Mouse (Mus musculus) heart, postnatal 10 days (tissue): ENCODE measurements around the gene Micall1. TPM values are rescaled to one million over a fixed set of nuclear protein-coding genes. Genes with fewer than 3 reads are reported as not detected.

Source experiments
- DNase-seq, 2 experiments: peaks; one replicate each; pipeline ENCODE4 v3.0.0; 2021
- intact Hi-C: fragments of 180-260 bp; cut with DNase I; formaldehyde crosslinking; loops from one replicate; pipeline ENCODE4 v1.15.1; 2025
- total RNA-seq, 2 experiments: library from RNA; stranded (reverse); gene quantifications; 2 replicates each; pipeline ENCODE4 v1.2.3; 2021

The Micall1 gene
- 10 to 100 TPM; 80.2 to 82.8 TPM for total RNA-seq

- DNase-seq, result peak; percentile 78 to 80
- intact Hi-C loops, result no loop called here
Measured at GRCm38 (mm10) chr15:79108421-79109320, at the start of gene Micall1. Gene Micall1, plus strand, starts transcription at chr15:79108898.

- intact Hi-C loops, result no loop called here
- DNase-seq, result no peak
Measured at GRCm38 (mm10) chr15:79060887-79061565, 47.7 kb upstream of the Micall1 start.

GRCm38 (mm10) chr15:79062376-79063159 is 46.1 kb upstream of the Micall1 start, which contains the start of gene Ankrd54:
Gene Ankrd54, minus strand, starts transcription at chr15:79062893.
- peak; percentile 99 for DNase-seq
- intact Hi-C loops, result no loop called here

GRCm38 (mm10) chr15:79063160-79063740 is 45.4 kb upstream of the Micall1 start:
- DNase-seq, result no peak
- intact Hi-C loops, result no loop called here

GRCm38 (mm10) chr15:79065086-79065770 is 43.5 kb upstream of the Micall1 start:
- DNase-seq, result peak; percentile 42 to 53
- intact Hi-C loops, result no loop called here

- no peak for DNase-seq
- intact Hi-C loops, result no loop called here
Measured at GRCm38 (mm10) chr15:79066276-79066675, 42.4 kb upstream of the Micall1 start.

GRCm38 (mm10) chr15:79067631-79068030 is 41.1 kb upstream of the Micall1 start:
- DNase-seq, result no peak
- intact Hi-C loops, result no loop called here

- DNase-seq, result no peak
- intact Hi-C loops, result no loop called here
Measured at GRCm38 (mm10) chr15:79068416-79068815, 40.3 kb upstream of the Micall1 start.

- intact Hi-C loops, result loop anchor here (1.0 to 5.0 kb wide), 2 partner anchors 33 to 159 kb away; partner anchors contain the start of gene Pdxp
- DNase-seq, result peak; percentile 52 to 65
Measured at GRCm38 (mm10) chr15:79071117-79072039, 37.3 kb upstream of the Micall1 start.

- intact Hi-C loops, result loop anchor here (5.0 kb wide), 1 partner anchor 161 kb away; the partner anchor contains the start of gene Pdxp
Measured at GRCm38 (mm10) chr15:79073752-79074151, 34.9 kb upstream of the Micall1 start.

GRCm38 (mm10) chr15:79074446-79074845 is 34.3 kb upstream of the Micall1 start:
- DNase-seq, result no peak
- intact Hi-C loops, result loop anchor here (5.0 kb wide), 1 partner anchor 162 kb away; the partner anchor contains the start of gene Pdxp

More at GRCm38 (mm10) chr15:79073752-79074151, 34.9 kb upstream of the Micall1 start:
- DNase-seq, result no peak

- peak; percentile 92 to 94 for DNase-seq
- intact Hi-C loops, result loop anchor here (5.0 kb wide), 1 partner anchor 163 kb away; the partner anchor contains the start of gene Pdxp
Measured at GRCm38 (mm10) chr15:79074913-79075532, 33.7 kb upstream of the Micall1 start, which contains the start of gene Eif3l. Gene Eif3l, plus strand, starts transcription at chr15:79075179.

- intact Hi-C loops, result no loop called here
- DNase-seq, result no peak
Measured at GRCm38 (mm10) chr15:79075658-79076365, 32.9 kb upstream of the Micall1 start.

GRCm38 (mm10) chr15:79079567-79079966 is 29.1 kb upstream of the Micall1 start:
- intact Hi-C loops, result no loop called here
- DNase-seq, result no peak

- no peak for DNase-seq
- intact Hi-C loops, result no loop called here
Measured at GRCm38 (mm10) chr15:79092284-79092683, 16.4 kb upstream of the Micall1 start.

GRCm38 (mm10) chr15:79093083-79093839 is 15.4 kb upstream of the Micall1 start:
- intact Hi-C loops, result loop anchor here (1.0 kb wide), 2 partner anchors 33 to 55 kb away; no protein-coding TSS in a partner anchor
- peak; percentile 66 to 73 for DNase-seq
